ENCODE assay signal across 11 mouse cellular contexts in the genomic region with DNA sequence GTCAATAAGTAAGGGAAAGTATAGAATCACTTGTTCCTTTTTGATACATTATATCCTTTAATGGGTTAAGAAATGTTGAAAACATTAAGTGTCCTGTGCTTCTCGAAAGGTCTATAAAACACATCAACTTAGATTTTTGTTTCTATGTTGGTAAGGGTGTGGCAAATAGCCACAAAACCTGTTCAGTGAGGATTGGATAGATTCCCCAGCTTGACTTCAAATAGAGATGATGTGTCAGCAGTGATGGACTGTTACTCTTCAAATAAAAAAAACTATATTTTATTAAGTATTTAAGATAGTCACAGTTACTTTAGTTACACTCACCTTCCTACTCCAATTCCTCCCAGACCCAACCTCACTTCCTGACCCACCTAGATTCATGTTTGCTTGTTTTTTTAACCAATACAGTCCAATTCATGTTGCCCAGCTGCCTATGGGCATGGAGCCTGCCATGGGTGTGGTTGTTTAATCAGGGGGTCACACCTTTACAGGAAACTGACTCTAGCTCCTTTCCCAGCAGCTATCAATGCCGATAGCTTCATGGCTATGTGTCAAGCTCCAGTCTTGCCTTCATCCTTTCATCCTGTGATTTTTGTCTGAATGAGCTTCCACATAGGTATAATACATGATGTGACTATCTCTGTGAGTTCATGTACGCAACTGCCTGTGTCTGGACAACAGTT.
"Had no signal": no experiment of that assay in that cellular context is flagged by ENCODE, and none has a peak within 500 bp of the region (broad histone marks: within the 10 kb centered on the region; RNA-seq: fewer than 3 reads in every experiment).

No protein-coding gene starts in this region.

- DNase-seq: kidney, adult 11 months; kidney, postnatal 14 days; lung, postnatal 14 days; right cerebral cortex, postnatal 25 days; thymus, postnatal 4 days had no signal

- H3K4me1 ChIP-seq: kidney, embryonic 15.5 days; limb, embryonic 12.5 days; lung, embryonic 15.5 days; midbrain, embryonic 12.5 days had no signal

- H3K9me3 ChIP-seq: kidney, embryonic 15.5 days; limb, embryonic 12.5 days; lung, embryonic 15.5 days; midbrain, embryonic 12.5 days had no signal

- H3K4me3 ChIP-seq: kidney, embryonic 15.5 days; left cerebral cortex, adult 2 months; limb, embryonic 12.5 days; lung, embryonic 15.5 days; midbrain, embryonic 12.5 days had no signal

- ATAC-seq: inflammation-experienced regulatory T-cells, adult 6 months had no signal

- H3K4me2 ChIP-seq: kidney, embryonic 15.5 days; limb, embryonic 12.5 days; lung, embryonic 15.5 days; midbrain, embryonic 12.5 days had no signal

- H3K27me3 ChIP-seq: kidney, embryonic 15.5 days; limb, embryonic 12.5 days; lung, embryonic 15.5 days; midbrain, embryonic 12.5 days had no signal

- H3K9ac ChIP-seq: kidney, embryonic 15.5 days; limb, embryonic 12.5 days; lung, embryonic 15.5 days; midbrain, embryonic 12.5 days had no signal

- H3K27ac ChIP-seq: kidney, embryonic 15.5 days; left cerebral cortex, adult 2 months; limb, embryonic 12.5 days; lung, embryonic 15.5 days; midbrain, embryonic 12.5 days had no signal

- H3K36me3 ChIP-seq: kidney, embryonic 15.5 days; limb, embryonic 12.5 days; lung, embryonic 15.5 days; midbrain, embryonic 12.5 days had no signal
